Mouse (Mus musculus) myocyte (in vitro differentiated cells): ENCODE measurements around the gene Prpf18. TPM values are rescaled to one million over a fixed set of nuclear protein-coding genes. Genes with fewer than 3 reads are reported as not detected.

Experiments used
- H3K27me3 ChIP-seq: one replicate; pipeline ENCODE4 v1.6.1; 2011; ENCODE audit not compliant: control insufficient read depth, insufficient read depth, insufficient read length
- H3K36me3 ChIP-seq: one replicate; pipeline ENCODE4 v1.6.1; 2011; ENCODE audit not compliant: control insufficient read depth, insufficient read depth
- H3K4me2 ChIP-seq: one replicate; pipeline ENCODE4 v1.6.1; 2011; ENCODE audit warnings: low read depth, control low read depth
- H3K4me3 ChIP-seq: one replicate; pipeline ENCODE4 v1.5.1; 2011; ENCODE audit warnings: mild to moderate bottlenecking, control low read depth, moderate library complexity
- H3K79me2 ChIP-seq: one replicate; pipeline ENCODE4 v1.6.1; 2011; ENCODE audit not compliant: control insufficient read depth, insufficient read depth
- H3ac ChIP-seq: one replicate; pipeline ENCODE4 v1.6.1; 2011; ENCODE audit not compliant: control insufficient read depth, insufficient read length
- CEBPB ChIP-seq: IDR thresholded peaks from 2 replicates; pipeline ENCODE4 v1.6.1; 2011; ENCODE audit warnings: mild to moderate bottlenecking, moderate library complexity; ENCODE audit not compliant: poor library complexity, insufficient read depth, severe bottlenecking
- E2F4 ChIP-seq: IDR thresholded peaks from one replicate; pipeline ENCODE4 v1.6.1; 2011; ENCODE audit warnings: mild to moderate bottlenecking, control low read depth, moderate library complexity; ENCODE audit not compliant: insufficient read depth
- MAX ChIP-seq: IDR thresholded peaks from one replicate; pipeline ENCODE4 v1.6.1; 2011; ENCODE audit warnings: low read depth, mild to moderate bottlenecking, control low read depth
- MYOD1 ChIP-seq, 3 experiments: IDR thresholded peaks; one replicate each; pipeline ENCODE4 v1.6.1; 2011; ENCODE audit warnings: control low read depth in 2 of 3, low read depth in 2 of 3, mild to moderate bottlenecking in 2 of 3, moderate library complexity in 1 of 3; ENCODE audit not compliant: insufficient read length in 2 of 3, control insufficient read depth in 1 of 3
- MYOG ChIP-seq, 3 experiments: IDR thresholded peaks; one replicate each; pipeline ENCODE4 v1.6.1; 2011; ENCODE audit warnings: control low read depth in 2 of 3, low read depth in 2 of 3, mild to moderate bottlenecking in 2 of 3; ENCODE audit not compliant: insufficient read length in 2 of 3, control insufficient read depth in 1 of 3, insufficient read depth in 1 of 3
- POLR2A ChIP-seq: IDR thresholded peaks from one replicate; pipeline ENCODE4 v1.6.1; 2011; ENCODE audit warnings: low read depth, mild to moderate bottlenecking, control low read depth, moderate library complexity; ENCODE audit not compliant: insufficient read length
- POLR2AphosphoS2 ChIP-seq: IDR thresholded peaks from one replicate; pipeline ENCODE4 v1.6.1; 2011; ENCODE audit warnings: low read depth, control low read depth; ENCODE audit not compliant: insufficient read length
- REST ChIP-seq: IDR thresholded peaks from one replicate; pipeline ENCODE4 v1.6.1; 2011; ENCODE audit warnings: mild to moderate bottlenecking, control low read depth, moderate library complexity; ENCODE audit not compliant: insufficient read depth, insufficient read length
- SRF ChIP-seq: IDR thresholded peaks from one replicate; pipeline ENCODE4 v1.6.1; 2011; ENCODE audit warnings: low read depth; ENCODE audit not compliant: control insufficient read depth, insufficient read length
- TCF12 ChIP-seq: IDR thresholded peaks from one replicate; pipeline ENCODE4 v1.6.1; 2011; ENCODE audit warnings: mild to moderate bottlenecking, control low read depth; ENCODE audit not compliant: poor library complexity, insufficient read depth, severe bottlenecking
- TCF3 ChIP-seq: IDR thresholded peaks from one replicate; pipeline ENCODE4 v1.6.1; 2011; ENCODE audit warnings: low read depth, control low read depth; ENCODE audit not compliant: insufficient read length
- USF1 ChIP-seq: IDR thresholded peaks from one replicate; pipeline ENCODE4 v1.6.1; 2011; ENCODE audit warnings: low read depth, mild to moderate bottlenecking, control low read depth, moderate library complexity
- polyA plus RNA-seq: library from polyadenylated mRNA; unstranded; fragments of >200 nt; fragmentation: generic; extraction: Trizol; gene quantifications from one replicate; pipeline ENCODE4 v1.2.1, GENCODE M21; 2012; ENCODE audit warnings: missing spikeins

Gene Prpf18
- polyA plus RNA-seq, 1 experiment: 15.7 TPM

DNA sequence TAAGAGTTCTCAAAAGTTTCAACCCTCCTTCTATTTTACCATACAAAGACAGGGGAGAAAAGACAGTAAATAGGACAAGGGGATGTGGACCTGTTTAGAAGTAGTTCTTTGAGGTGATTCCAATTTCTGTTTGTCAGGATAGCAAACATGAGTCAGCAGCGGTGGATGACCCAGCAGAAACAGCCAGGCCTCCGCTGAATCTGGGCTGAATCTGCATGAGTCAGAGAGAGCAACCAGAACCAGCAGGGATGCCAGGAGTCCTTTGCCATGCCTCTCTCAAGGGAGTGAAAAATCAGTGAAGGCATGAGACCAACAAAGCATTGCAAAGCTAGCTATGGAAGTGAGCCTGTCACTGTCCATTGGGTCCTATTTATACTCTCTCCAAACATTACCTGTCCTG, 8.8 kb upstream of the Prpf18 start:
- Histone ChIP-seq H3K36me3 (no peaks in the 10 kb centered on the region), H3K79me2 (no peaks in the 10 kb centered on the region), H3K4me2 (no peak overlapping the region), H3K4me3 (no peak overlapping the region), H3K27me3 (no peaks in the 10 kb centered on the region), H3ac (no peak overlapping the region)
- TF ChIP-seq SRF (no peak), CEBPB (no peak), MYOD1 (IDR thresholded peaks at IDR 0.05; ENCODE audit: control insufficient read depth in 1 of 3, insufficient read length in 2 of 3, low read depth in 2 of 3) (no peak), E2F4 (no peak), MYOG (IDR thresholded peaks at IDR 0.05; ENCODE audit: control insufficient read depth in 1 of 3, insufficient read depth in 1 of 3, insufficient read length in 2 of 3, low read depth in 2 of 3) (no peak), TCF3 (no peak), POLR2AphosphoS2 (no peak), USF1 (no peak), REST (no peak), POLR2A (no peak), TCF12 (no peak), MAX (no peak)

DNA sequence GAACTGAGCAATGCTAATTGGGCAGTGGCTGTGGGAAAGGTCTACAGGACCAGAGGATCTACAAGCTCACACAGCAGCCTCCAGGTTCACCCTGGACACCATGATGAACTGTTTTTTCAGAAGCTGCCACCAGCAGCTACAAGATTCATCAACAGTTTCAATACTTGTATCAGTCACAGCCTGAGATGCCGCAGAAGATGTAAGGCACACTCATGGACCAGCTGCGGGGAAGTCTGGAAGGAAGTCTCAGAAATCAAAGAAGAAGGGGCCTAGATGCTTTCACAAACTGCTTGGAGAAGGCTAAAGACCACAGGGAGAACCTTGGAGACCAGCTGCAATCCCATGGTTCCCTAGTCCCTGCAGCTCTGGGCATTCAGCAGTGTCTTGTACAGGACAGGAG, 2.3 kb downstream of the Prpf18 start:
- no peak overlapping the region for H3K4me2 ChIP-seq
- TF ChIP-seq TCF12 (no peak), TCF3 (no peak), USF1 (no peak), POLR2AphosphoS2 (no peak), REST (no peak), MAX (no peak), MYOD1 (IDR thresholded peaks at IDR 0.05; ENCODE audit: control insufficient read depth in 1 of 3, insufficient read length in 2 of 3, low read depth in 2 of 3) (no peak), MYOG (IDR thresholded peaks at IDR 0.05; ENCODE audit: control insufficient read depth in 1 of 3, insufficient read depth in 1 of 3, insufficient read length in 2 of 3, low read depth in 2 of 3) (no peak)
- H3K27me3 ChIP-seq: no peaks in the 10 kb centered on the region
- peaks cover 6% of the 10 kb centered on the region for H3K36me3 ChIP-seq
- H3K79me2 ChIP-seq: peaks cover 38% of the 10 kb centered on the region
- H3ac ChIP-seq: no peak overlapping the region
- H3K4me3 ChIP-seq: no peak overlapping the region

DNA sequence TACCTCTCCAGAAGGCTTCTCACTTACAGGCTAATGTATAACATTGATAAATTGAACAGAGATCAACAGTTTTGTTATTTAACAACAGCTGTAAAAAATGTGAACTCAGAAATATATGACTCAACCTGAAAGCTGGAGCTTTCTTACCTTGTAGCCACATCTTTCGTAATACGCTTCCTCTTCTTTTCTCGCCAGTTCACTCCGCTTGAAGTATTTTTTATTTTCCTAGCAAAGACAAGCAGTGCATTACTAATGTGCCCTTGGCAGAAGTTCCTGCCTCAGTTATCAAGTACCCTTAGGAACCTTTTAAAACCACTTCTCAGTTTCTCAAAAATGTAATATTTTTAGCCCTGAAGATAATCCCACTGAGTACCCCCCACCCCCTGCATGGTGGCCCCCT, 3.8 kb downstream of the Prpf18 start:
- TF ChIP-seq USF1: no peak
- TF ChIP-seq MAX: no peak
- no peak for TF ChIP-seq MYOG (IDR thresholded peaks at IDR 0.05; ENCODE audit: control insufficient read depth in 1 of 3, insufficient read depth in 1 of 3, insufficient read length in 2 of 3, low read depth in 2 of 3)
- no peak for TF ChIP-seq POLR2A
- TF ChIP-seq TCF12: no peak
- TF ChIP-seq CEBPB: no peak
- no peak for TF ChIP-seq TCF3
- no peak for TF ChIP-seq E2F4
- TF ChIP-seq REST: no peak
- TF ChIP-seq MYOD1 (IDR thresholded peaks at IDR 0.05; ENCODE audit: control insufficient read depth in 1 of 3, insufficient read length in 2 of 3, low read depth in 2 of 3): no peak
- no peak for TF ChIP-seq POLR2AphosphoS2
- no peak for TF ChIP-seq SRF
- Histone ChIP-seq H3K27me3 (no peaks in the 10 kb centered on the region), H3K4me3 (no peak overlapping the region), H3K79me2 (peaks cover 38% of the 10 kb centered on the region), H3ac (no peak overlapping the region), H3K4me2 (no peak overlapping the region), H3K36me3 (peaks cover 6% of the 10 kb centered on the region)

GRCm38 (mm10) chr2:4645066-4645465, 6.8 kb downstream of the Prpf18 start:
- Histone ChIP-seq H3K4me3 (no peak overlapping the region), H3K4me2 (no peak overlapping the region), H3ac (no peak overlapping the region), H3K79me2 (peaks cover 20% of the 10 kb centered on the region), H3K27me3 (no peaks in the 10 kb centered on the region), H3K36me3 (peaks cover 14% of the 10 kb centered on the region)
- TF ChIP-seq MYOG (IDR thresholded peaks at IDR 0.05; ENCODE audit: control insufficient read depth in 1 of 3, insufficient read depth in 1 of 3, insufficient read length in 2 of 3, low read depth in 2 of 3): no peak
- no peak for TF ChIP-seq USF1
- TF ChIP-seq POLR2A: no peak
- TF ChIP-seq POLR2AphosphoS2: no peak
- TF ChIP-seq SRF: no peak
- no peak for TF ChIP-seq TCF3
- TF ChIP-seq MAX: no peak
- TF ChIP-seq REST: no peak
- TF ChIP-seq CEBPB: no peak
- TF ChIP-seq E2F4: no peak
- no peak for TF ChIP-seq TCF12
- TF ChIP-seq MYOD1 (IDR thresholded peaks at IDR 0.05; ENCODE audit: control insufficient read depth in 1 of 3, insufficient read length in 2 of 3, low read depth in 2 of 3): no peak

GRCm38 (mm10) chr2:4638189-4638588, 13.7 kb downstream of the Prpf18 start:
- H3K79me2 ChIP-seq: no peaks in the 10 kb centered on the region
- H3K36me3 ChIP-seq: peaks cover 26% of the 10 kb centered on the region
- no peak for TF ChIP-seq REST
- no peak for TF ChIP-seq MYOD1 (IDR thresholded peaks at IDR 0.05; ENCODE audit: control insufficient read depth in 1 of 3, insufficient read length in 2 of 3, low read depth in 2 of 3)
- TF ChIP-seq POLR2A: no peak
- TF ChIP-seq E2F4: no peak
- TF ChIP-seq TCF12: no peak
- no peak for TF ChIP-seq SRF
- no peak for TF ChIP-seq MAX
- no peak for TF ChIP-seq CEBPB
- TF ChIP-seq POLR2AphosphoS2: no peak
- no peak for TF ChIP-seq USF1
- no peak for TF ChIP-seq TCF3
- no peak for TF ChIP-seq MYOG (IDR thresholded peaks at IDR 0.05; ENCODE audit: control insufficient read depth in 1 of 3, insufficient read depth in 1 of 3, insufficient read length in 2 of 3, low read depth in 2 of 3)
- no peak overlapping the region for H3K4me2 ChIP-seq
- H3K27me3 ChIP-seq: no peaks in the 10 kb centered on the region
- no peak overlapping the region for H3ac ChIP-seq
- H3K4me3 ChIP-seq: no peak overlapping the region
